Mouse (Mus musculus) yolk sac, embryonic 10.5 days (tissue): ENCODE measurements around the gene Rbms3.
A peak's percentile ranks its signal among the peaks of the same experiment; 100 is the strongest.

Experiments used
- DNase-seq: peaks from one replicate; pipeline ENCODE4 v3.0.0-alpha.2; 2017; ENCODE audit warnings: low spot score

The Rbms3 gene

DNA sequence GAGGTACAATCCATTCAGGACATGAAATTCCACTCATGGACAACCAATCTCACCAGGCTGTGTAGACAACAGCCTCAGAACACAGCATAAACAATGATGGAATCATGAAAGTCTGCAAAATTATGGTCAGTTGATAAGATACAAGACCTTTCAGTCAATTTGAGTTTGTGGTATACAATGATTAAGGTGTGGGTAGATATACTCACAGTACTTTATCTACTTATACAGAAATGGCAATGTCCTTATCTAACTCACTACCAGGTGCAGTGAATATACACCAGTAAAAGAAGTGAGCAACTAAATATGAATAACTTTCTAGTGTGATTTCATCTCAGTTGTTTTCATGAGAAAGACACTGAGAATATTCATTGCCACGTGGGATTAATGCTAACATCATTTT lies 796.9 kb downstream of the Rbms3 start:
- DNase-seq, result no peak

DNA sequence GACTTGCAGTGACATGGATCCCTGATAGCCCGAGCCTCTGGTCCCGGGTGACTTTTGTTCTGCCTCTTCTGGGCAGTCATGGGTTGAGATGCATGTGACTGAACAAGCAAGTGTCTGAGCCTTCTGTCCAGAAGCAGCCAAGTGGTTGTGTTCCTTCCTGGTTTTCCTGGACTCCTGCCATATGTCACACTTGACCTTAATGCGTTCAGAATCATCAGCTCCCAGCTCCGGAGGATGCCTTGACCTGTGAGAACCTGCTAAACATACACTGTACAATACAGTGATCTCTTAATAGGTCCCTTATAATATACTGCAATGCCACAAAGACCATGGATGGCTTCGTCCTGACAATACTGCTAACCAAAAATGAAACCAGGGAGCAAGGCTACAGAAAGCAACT lies 798.3 kb downstream of the Rbms3 start:
- DNase-seq, result no peak

GRCm38 (mm10) chr9:116829929-116830328 lies 799.8 kb downstream of the Rbms3 start:
- no peak for DNase-seq

- DNase-seq, result no peak
Measured at GRCm38 (mm10) chr9:116821601-116822000, 808.1 kb downstream of the Rbms3 start.

- no peak for DNase-seq
Measured at GRCm38 (mm10) chr9:116817196-116817595, 812.5 kb downstream of the Rbms3 start.

DNA sequence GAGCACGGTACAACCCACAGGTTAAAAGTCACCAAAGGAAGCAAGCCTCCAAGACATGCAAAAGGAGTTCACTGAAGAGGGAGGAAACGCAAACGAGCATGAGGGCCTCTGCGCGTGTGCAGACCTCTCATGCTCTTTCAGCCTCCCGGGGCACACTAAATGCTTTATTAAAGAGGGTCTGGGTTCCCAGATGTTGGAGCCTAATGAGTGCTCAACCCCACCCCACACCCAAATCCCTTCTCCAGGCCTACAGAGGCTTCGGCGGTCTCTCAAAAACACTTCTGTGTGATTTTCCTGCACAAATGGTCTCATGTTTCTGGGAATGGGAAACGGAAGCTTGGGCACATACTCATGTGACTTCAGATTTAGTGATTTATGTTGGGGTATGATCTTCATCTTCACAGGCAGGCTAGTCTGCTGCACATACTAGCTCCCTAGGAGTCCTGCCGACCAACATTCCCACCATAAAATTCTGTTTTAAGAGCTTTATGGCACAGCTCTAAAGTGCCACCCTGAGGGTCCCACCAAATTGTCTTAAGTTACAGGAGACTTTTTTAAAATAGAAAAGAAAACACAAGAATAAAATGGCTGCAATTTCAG lies 815.1 kb downstream of the Rbms3 start:
- no peak for DNase-seq

- DNase-seq, result no peak
Measured at GRCm38 (mm10) chr9:116813396-116813795, 816.3 kb downstream of the Rbms3 start.

- DNase-seq, result no peak
Measured at GRCm38 (mm10) chr9:116809260-116809659, 820.5 kb downstream of the Rbms3 start.

DNA sequence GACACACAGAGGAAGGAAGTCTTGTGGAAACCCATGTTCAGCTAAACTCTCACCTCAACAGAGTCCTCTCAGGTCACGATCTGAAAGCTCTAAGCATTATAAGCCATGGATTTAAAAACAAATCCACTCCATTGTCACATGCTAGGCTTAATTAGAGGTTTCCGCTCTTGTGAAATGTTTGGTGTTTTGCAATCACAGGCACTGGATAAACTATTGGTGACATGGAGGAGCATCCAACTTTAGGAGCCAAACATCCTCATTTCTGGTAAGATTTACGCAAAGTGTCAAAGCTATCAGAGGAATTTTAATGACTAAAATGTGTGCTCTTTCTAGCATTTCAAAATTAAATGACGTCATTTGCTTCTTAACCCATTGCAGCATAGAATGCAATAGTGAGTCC lies 821.3 kb downstream of the Rbms3 start:
- no peak for DNase-seq

GRCm38 (mm10) chr9:116807166-116808081 lies 822.3 kb downstream of the Rbms3 start:
- peak; percentile 14 for DNase-seq

GRCm38 (mm10) chr9:116803292-116803731 lies 826.4 kb downstream of the Rbms3 start:
- no peak for DNase-seq

GRCm38 (mm10) chr9:116802602-116803001 lies 827.1 kb downstream of the Rbms3 start:
- DNase-seq, result no peak

GRCm38 (mm10) chr9:116795240-116795955 lies 834.3 kb downstream of the Rbms3 start:
- no peak for DNase-seq

DNA sequence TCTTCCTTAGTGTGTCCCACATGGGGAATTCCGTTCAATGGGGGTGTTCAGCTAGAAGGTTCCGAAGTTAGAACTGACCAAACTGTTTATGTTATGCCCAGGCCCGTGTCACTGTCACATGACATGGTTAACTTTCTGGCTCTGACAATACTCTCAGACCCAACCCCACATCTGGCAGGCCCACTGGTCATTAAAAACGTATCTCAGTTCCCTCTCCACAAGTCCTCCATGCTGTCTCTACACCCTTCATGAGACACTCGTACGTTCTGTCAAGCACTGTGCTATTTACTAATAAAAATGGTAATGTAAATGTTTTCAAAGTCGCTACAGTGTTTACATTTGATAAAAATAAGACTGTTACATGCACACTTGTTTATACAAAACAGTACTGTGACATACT lies 837.9 kb downstream of the Rbms3 start:
- DNase-seq, result no peak

DNA sequence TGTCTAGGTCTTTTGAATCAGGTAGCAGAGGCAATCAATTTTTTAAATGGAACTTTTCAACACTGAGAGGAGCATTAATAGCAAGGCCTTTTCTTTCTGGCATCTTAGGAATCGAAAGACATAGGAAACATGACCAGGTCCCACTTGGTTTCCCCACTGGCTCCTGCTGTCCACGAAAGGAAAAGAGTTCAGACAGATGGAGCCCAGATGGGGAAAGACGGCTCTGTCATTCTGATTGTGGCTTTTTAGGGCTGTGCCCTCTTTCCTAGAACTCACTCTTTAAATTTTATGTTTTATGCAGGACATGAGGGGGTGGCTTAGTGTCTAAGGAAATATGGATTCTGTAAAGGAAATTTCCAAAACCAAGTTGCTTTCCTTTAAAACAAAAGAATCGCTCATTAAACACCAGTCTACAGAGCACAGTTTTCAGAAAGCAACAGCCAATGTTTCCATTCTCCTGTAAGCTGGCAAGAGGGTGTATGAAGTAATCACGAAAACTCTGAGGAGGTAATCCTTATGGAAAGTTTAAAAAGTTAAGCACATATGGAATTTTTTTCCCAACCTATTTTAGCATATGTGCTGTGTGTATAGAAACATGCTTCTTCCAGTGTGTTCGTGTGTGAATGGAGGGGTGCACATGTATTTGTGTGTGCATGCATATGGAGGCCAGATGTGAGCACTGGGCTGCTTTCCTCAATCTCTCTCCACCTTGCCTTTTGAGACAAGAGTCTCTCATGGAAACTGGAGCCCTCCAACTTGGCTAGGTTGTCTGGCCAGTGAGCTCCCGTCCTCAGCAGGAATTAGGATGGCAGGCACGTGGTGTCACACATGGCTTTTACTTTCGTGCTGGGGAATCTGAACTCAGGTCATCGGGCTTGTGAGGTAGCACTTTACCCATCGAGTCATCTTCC lies 843.3 kb downstream of the Rbms3 start:
- DNase-seq, result no peak

- no peak for DNase-seq
Measured at GRCm38 (mm10) chr9:116771820-116772219, 857.9 kb downstream of the Rbms3 start.

GRCm38 (mm10) chr9:116769358-116770054 lies 860.2 kb downstream of the Rbms3 start:
- no peak for DNase-seq

GRCm38 (mm10) chr9:116762395-116763025 lies 867.2 kb downstream of the Rbms3 start:
- peak; percentile 18 for DNase-seq

DNA sequence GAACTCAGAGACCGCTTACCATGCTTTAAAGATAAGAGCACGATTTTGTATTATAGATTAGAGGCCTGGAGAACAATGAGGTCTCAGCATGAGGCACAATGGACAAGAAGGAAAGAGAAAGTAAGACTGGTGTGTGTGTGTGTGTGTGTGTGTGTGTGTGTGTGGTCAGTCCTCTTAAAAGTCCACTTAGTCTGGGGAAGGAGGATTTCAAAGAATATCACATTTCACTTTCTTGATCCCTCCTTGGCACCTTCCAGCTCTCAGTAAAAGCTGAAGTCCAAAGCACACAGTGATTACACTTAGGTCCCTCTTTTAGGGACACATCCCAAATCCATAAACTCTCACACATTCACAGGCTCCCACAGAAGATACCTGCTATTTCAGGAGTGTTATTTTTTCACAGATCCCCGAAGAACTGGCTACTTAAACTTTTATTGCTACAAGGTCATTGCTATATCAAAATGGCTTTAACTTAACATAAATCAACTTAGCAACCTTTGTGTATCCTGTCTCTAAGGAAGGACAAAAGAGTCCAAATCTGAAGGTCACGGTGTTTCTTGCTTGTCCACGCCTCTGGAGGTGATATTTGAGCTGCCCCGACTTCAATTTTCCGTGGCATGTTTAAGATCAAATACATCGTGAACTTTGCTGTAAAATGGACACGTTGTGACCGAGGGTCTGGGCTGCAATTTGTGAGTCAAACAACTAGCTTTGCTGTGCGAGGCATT lies 880.7 kb downstream of the Rbms3 start:
- DNase-seq, result no peak

- no peak for DNase-seq
Measured at GRCm38 (mm10) chr9:116748346-116748745, 881.4 kb downstream of the Rbms3 start.
